Mouse (Mus musculus) bone marrow, adult 2 months (tissue): ENCODE results near the gene Tbc1d9b.

ENCODE experiments used
- CTCF ChIP-seq: fragments of 200-500 bp; IDR thresholded peaks from 2 replicates; pipeline ENCODE4 v1.5.1; 2011; ENCODE audit warnings: low read length, control low read depth; ENCODE audit not compliant: control insufficient read depth, insufficient read depth
- POLR2A ChIP-seq: fragments of 200-500 bp; IDR thresholded peaks from 2 replicates; pipeline ENCODE4 v1.6.1; 2011; ENCODE audit warnings: low read depth, mild to moderate bottlenecking, control low read depth, low read length, borderline replicate concordance; ENCODE audit not compliant: control insufficient read depth

- TF ChIP-seq CTCF (no peak), POLR2A (no peak)
Measured at GRCm38 (mm10) chr11:50147267-50147957, 16.2 kb downstream of the Tbc1d9b start.
